Mouse (Mus musculus) erythroblast, adult 5-6 weeks (primary cell): ENCODE data around the gene Tmem238l. TPM values are rescaled to one million over a fixed set of nuclear protein-coding genes. Genes with fewer than 3 reads are reported as not detected.

Experiments used
- ATAC-seq: replicated peaks from 2 replicates; pipeline ENCODE4 v1.8.0; 2016; ENCODE audit warnings: moderate number of reproducible peaks, mild to moderate bottlenecking, moderate TSS enrichment, inconsistent platforms; ENCODE audit not compliant: poor library complexity, low FRiP score, severe bottlenecking
- total RNA-seq, 2 experiments: library from RNA; stranded (forward) in 1 of 2; stranded (reverse) in 1 of 2; fragments of 150-400 nt in 1 of 2; fragments of 200-764, 138-1000 nt in 1 of 2; gene quantifications; 2 replicates each; pipeline versions ENCODE4 v1.2.3 to v1.2.4; 2015 to 2017; ENCODE audit warnings: low replicate concordance in 2 of 2

The Tmem238l gene
- total RNA-seq, 2 experiments from 2014 or later = not detected

- ATAC-seq = no peak
These were observed 17.1 kb downstream of the Tmem238l start for GRCm38 (mm10) chr11:66973507-66973906.

- no peak for ATAC-seq
These were observed 19.3 kb downstream of the Tmem238l start for GRCm38 (mm10) chr11:66975606-66976330.

- ATAC-seq = no peak
These were observed 25.1 kb downstream of the Tmem238l start for GRCm38 (mm10) chr11:66981336-66982115.

GRCm38 (mm10) chr11:66982794-66983193 is 26.4 kb downstream of the Tmem238l start:
- ATAC-seq = no peak

GRCm38 (mm10) chr11:66983422-66984164 is 27.2 kb downstream of the Tmem238l start:
- ATAC-seq = no peak

GRCm38 (mm10) chr11:66984165-66985135 is 28.0 kb downstream of the Tmem238l start:
- ATAC-seq = no peak

GRCm38 (mm10) chr11:66985136-66985702 is 28.8 kb downstream of the Tmem238l start:
- ATAC-seq = no peak

GRCm38 (mm10) chr11:66992150-66992549 is 35.7 kb downstream of the Tmem238l start:
- no peak for ATAC-seq

- ATAC-seq = no peak
These were observed 37.2 kb downstream of the Tmem238l start for GRCm38 (mm10) chr11:66993674-66994073.

GRCm38 (mm10) chr11:66996446-66996845 is 40.0 kb downstream of the Tmem238l start:
- ATAC-seq = no peak

GRCm38 (mm10) chr11:66998467-66999403 is 42.3 kb downstream of the Tmem238l start:
- no peak for ATAC-seq

- ATAC-seq = no peak
These were observed 44.2 kb downstream of the Tmem238l start for GRCm38 (mm10) chr11:67000671-67001070.

- ATAC-seq = no peak
These were observed 45.3 kb downstream of the Tmem238l start for GRCm38 (mm10) chr11:67001717-67002116.

GRCm38 (mm10) chr11:67002911-67003310 is 46.5 kb downstream of the Tmem238l start:
- no peak for ATAC-seq

- ATAC-seq = no peak
These were observed 51.5 kb downstream of the Tmem238l start for GRCm38 (mm10) chr11:67007961-67008360.

GRCm38 (mm10) chr11:67008528-67008927 is 52.1 kb downstream of the Tmem238l start:
- ATAC-seq = no peak

- ATAC-seq = no peak
These were observed 54.0 kb downstream of the Tmem238l start for GRCm38 (mm10) chr11:67010430-67010829.

GRCm38 (mm10) chr11:67011635-67012034 is 55.2 kb downstream of the Tmem238l start:
- ATAC-seq = no peak
